Mouse (Mus musculus): ENCODE results near the gene Baiap2.
A peak's percentile ranks its signal among the peaks of the same experiment; 100 is the strongest.

Baiap2 gene

GRCm38 (mm10) chr11:119919897-119920296, 22.7 kb upstream of the Baiap2 start:
- DNase-seq (ENCODE audit: low spot score in 2 of 2) = peak; percentile 39 to 68

- no peak for DNase-seq (ENCODE audit: low spot score in 2 of 2)
Measured at GRCm38 (mm10) chr11:119920668-119921067, 21.9 kb upstream of the Baiap2 start.

- no peak for DNase-seq (ENCODE audit: low spot score in 2 of 2)
Measured at GRCm38 (mm10) chr11:119925176-119925575, 17.4 kb upstream of the Baiap2 start.

GRCm38 (mm10) chr11:119926762-119927161, 15.8 kb upstream of the Baiap2 start:
- DNase-seq (ENCODE audit: low spot score in 2 of 2) = no peak

- DNase-seq (ENCODE audit: low spot score in 2 of 2) = peak; percentile 29 to 41
Measured at GRCm38 (mm10) chr11:119928023-119928681, 14.4 kb upstream of the Baiap2 start.

GRCm38 (mm10) chr11:119929603-119930265, 12.8 kb upstream of the Baiap2 start:
- DNase-seq (ENCODE audit: low spot score in 2 of 2) = no peak

GRCm38 (mm10) chr11:119931809-119932208, 10.8 kb upstream of the Baiap2 start:
- DNase-seq (ENCODE audit: low spot score in 2 of 2) = no peak

GRCm38 (mm10) chr11:119933142-119933541, 9.4 kb upstream of the Baiap2 start:
- no peak for DNase-seq (ENCODE audit: low spot score in 2 of 2)

- no peak for DNase-seq (ENCODE audit: low spot score in 2 of 2)
Measured at GRCm38 (mm10) chr11:119933819-119934583, 8.6 kb upstream of the Baiap2 start.

- DNase-seq (ENCODE audit: low spot score in 2 of 2) = no peak
Measured at GRCm38 (mm10) chr11:119934773-119935172, 7.8 kb upstream of the Baiap2 start.

- DNase-seq (ENCODE audit: low spot score in 2 of 2) = peak; percentile 41 to 64
Measured at GRCm38 (mm10) chr11:119935457-119935856, 7.1 kb upstream of the Baiap2 start.

- no peak for DNase-seq (ENCODE audit: low spot score in 2 of 2)
Measured at GRCm38 (mm10) chr11:119936456-119936855, 6.1 kb upstream of the Baiap2 start.

GRCm38 (mm10) chr11:119937216-119937615, 5.3 kb upstream of the Baiap2 start:
- DNase-seq (ENCODE audit: low spot score in 2 of 2) = no peak

- no peak for DNase-seq (ENCODE audit: low spot score in 2 of 2)
Measured at GRCm38 (mm10) chr11:119937772-119938502, 4.6 kb upstream of the Baiap2 start.

- DNase-seq (ENCODE audit: low spot score in 2 of 2) = no peak
Measured at GRCm38 (mm10) chr11:119939073-119939710, 3.4 kb upstream of the Baiap2 start.

GRCm38 (mm10) chr11:119939711-119940106, 2.9 kb upstream of the Baiap2 start:
- DNase-seq (ENCODE audit: low spot score in 2 of 2) = no peak

- no peak for DNase-seq (ENCODE audit: low spot score in 2 of 2)
Measured at GRCm38 (mm10) chr11:119940142-119940541, 2.4 kb upstream of the Baiap2 start.

- no peak for DNase-seq (ENCODE audit: low spot score in 2 of 2)
Measured at GRCm38 (mm10) chr11:119941794-119942193, 769 bp upstream of the Baiap2 start.

GRCm38 (mm10) chr11:119942201-119942726, 299 bp upstream of the Baiap2 start:
- peak in 1 of 2 experiments; percentile 21 for DNase-seq (ENCODE audit: low spot score in 2 of 2)

- DNase-seq (ENCODE audit: low spot score in 2 of 2) = no peak
Measured at GRCm38 (mm10) chr11:119943428-119943988, 945 bp downstream of the Baiap2 start.

- DNase-seq (ENCODE audit: low spot score in 2 of 2) = no peak
Measured at GRCm38 (mm10) chr11:119945343-119945742, 2.8 kb downstream of the Baiap2 start.
